Mouse (Mus musculus) testis, adult 2 months (tissue): ENCODE data around the gene Tec. TPM values are rescaled to one million over a fixed set of nuclear protein-coding genes. Genes with fewer than 3 reads are reported as not detected.
"Not testable (repeated sequence)": the region's sequence is repeated elsewhere in the genome, so short reads cannot be mapped to it uniquely, and the experiment has no call there.

ENCODE experiments used
- H3K27ac ChIP-seq: fragments of 200-500 bp; 2 replicates; pipeline ENCODE4 v1.5.1; 2012; ENCODE audit warnings: low read depth, low read length; ENCODE audit not compliant: control insufficient read depth, insufficient read depth
- H3K27me3 ChIP-seq: fragments of 200-500 bp; 2 replicates; pipeline ENCODE4 v1.6.1; 2012; ENCODE audit warnings: mild to moderate bottlenecking, low read length, moderate library complexity; ENCODE audit not compliant: control insufficient read depth, insufficient read depth
- H3K36me3 ChIP-seq: fragments of 200-500 bp; 2 replicates; pipeline ENCODE4 v1.6.1; 2012; ENCODE audit warnings: mild to moderate bottlenecking, low read length; ENCODE audit not compliant: control insufficient read depth, insufficient read depth
- H3K4me1 ChIP-seq: fragments of 200-500 bp; 2 replicates; pipeline ENCODE4 v1.6.1; 2012; ENCODE audit warnings: low read length; ENCODE audit not compliant: control insufficient read depth, insufficient read depth
- H3K4me3 ChIP-seq: fragments of 200-500 bp; 2 replicates; pipeline ENCODE4 v1.5.1; 2012; ENCODE audit warnings: low read depth, mild to moderate bottlenecking, low read length, moderate library complexity, mixed read lengths; ENCODE audit not compliant: control insufficient read depth
- CTCF ChIP-seq: fragments of 200-500 bp; IDR thresholded peaks from 2 replicates; pipeline ENCODE4 v1.5.1; 2012; ENCODE audit warnings: low read depth, mild to moderate bottlenecking, inconsistent platforms, low read length, moderate library complexity; ENCODE audit not compliant: control insufficient read depth, insufficient read depth, insufficient replicate concordance
- POLR2A ChIP-seq: fragments of 200-500 bp; IDR thresholded peaks from 2 replicates; pipeline ENCODE4 v1.6.1; 2012; ENCODE audit warnings: low read depth, mild to moderate bottlenecking, inconsistent platforms, low read length, moderate library complexity; ENCODE audit not compliant: control insufficient read depth
- polyA plus RNA-seq: library from polyadenylated mRNA; depleted of rRNA; stranded (reverse); fragments of >200 nt; gene quantifications from 2 replicates; pipeline ENCODE4 v1.2.3, GENCODE M21; 2012

Tec gene
- polyA plus RNA-seq, 1 experiment, result 0.77 TPM

DNA sequence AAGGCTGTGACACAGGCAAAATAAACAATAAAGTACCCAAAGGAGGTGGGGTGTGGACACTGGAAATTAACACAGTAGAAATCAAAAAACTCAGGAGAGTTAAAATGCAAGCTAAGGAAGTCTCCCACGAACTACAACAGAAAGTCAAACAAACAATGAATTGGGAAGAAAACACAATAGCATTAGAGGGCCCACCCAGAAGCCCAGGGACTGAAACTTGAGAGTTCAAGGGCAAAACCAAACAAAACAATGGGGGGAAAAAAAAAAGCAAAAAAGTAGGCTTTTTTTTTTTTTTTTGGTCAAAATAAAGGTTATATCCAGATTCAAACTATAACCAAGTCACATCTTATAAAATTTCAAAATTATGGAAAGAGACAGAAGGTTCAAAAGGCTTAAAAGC is 39.9 kb downstream of the Tec start:
- no peaks in the 10 kb centered on the region for H3K4me1 ChIP-seq
- H3K36me3 ChIP-seq, result no peaks in the 10 kb centered on the region
- no peaks in the 10 kb centered on the region for H3K27me3 ChIP-seq
- no peak overlapping the region for H3K4me3 ChIP-seq
- no peak overlapping the region for H3K27ac ChIP-seq
- TF ChIP-seq CTCF (no peak), POLR2A (no peak)

DNA sequence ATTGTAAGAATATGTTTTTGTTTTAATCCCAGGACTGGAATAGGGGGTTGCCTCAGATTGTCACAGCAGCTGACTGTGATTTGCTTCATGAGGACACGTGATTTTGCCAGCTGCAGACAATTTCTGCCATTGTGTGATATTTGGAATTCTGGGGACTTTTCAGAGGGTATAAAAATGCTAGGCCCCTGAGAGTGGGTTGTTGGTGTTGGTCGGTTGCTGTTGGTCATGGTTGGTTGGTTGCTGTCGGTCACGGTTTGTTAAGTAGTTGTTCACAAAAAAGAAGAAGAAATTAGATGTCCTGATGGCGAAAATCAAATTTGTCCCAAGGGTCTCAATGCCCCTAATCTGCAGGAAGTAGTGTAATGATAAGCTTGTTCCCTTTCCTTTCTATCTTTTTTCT is 40.8 kb downstream of the Tec start:
- Histone ChIP-seq H3K4me1 (no peaks in the 10 kb centered on the region), H3K27me3 (no peaks in the 10 kb centered on the region), H3K27ac (no peak overlapping the region), H3K36me3 (no peaks in the 10 kb centered on the region), H3K4me3 (no peak overlapping the region)
- TF ChIP-seq POLR2A, result no peak

DNA sequence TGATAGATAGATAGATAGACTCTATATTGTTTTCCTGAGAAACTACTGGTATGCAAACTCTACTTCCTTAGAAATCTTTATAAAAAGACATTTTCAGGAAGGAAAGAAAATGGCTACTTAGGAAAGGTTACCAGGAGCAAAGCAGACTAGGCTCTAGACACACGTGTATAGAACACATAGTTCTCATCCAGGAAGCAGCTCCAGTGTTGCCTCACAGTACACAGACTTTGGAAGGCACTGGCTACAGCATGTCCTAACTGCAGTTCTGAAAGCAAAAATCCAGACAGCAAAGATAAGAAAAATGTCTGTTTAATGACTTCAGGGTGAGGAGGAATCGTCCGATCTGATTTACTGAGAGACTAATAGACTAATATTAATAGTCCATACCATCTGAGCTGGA is 41.8 kb downstream of the Tec start:
- Histone ChIP-seq H3K4me1 (no peaks in the 10 kb centered on the region), H3K36me3 (no peaks in the 10 kb centered on the region), H3K27me3 (no peaks in the 10 kb centered on the region), H3K4me3 (no peak overlapping the region), H3K27ac (no peak overlapping the region)
- TF ChIP-seq POLR2A, result no peak
- TF ChIP-seq CTCF, result no peak

DNA sequence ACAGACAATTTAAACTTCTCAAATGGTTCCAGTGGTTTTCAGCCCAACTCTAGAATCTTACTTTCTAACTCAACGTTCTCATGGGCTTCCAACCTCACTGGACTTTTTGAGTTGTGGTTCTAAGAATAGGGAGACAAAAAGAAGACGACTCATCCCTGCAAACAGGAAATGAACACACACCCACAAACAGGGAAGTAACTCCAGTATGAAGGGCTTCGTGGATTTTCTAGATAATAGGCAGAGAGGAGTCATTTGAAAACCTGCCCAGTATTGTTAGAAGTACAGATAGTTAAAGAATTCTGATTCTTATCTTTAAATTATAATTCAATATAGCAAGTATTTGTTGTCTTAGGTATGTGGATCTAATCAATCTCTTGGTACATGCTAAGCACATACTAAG is 47.6 kb downstream of the Tec start:
- Histone ChIP-seq H3K27ac (no peak overlapping the region), H3K27me3 (no peaks in the 10 kb centered on the region), H3K36me3 (no peaks in the 10 kb centered on the region), H3K4me3 (no peak overlapping the region), H3K4me1 (no peaks in the 10 kb centered on the region)
- no peak for TF ChIP-seq POLR2A
- TF ChIP-seq CTCF, result no peak

DNA sequence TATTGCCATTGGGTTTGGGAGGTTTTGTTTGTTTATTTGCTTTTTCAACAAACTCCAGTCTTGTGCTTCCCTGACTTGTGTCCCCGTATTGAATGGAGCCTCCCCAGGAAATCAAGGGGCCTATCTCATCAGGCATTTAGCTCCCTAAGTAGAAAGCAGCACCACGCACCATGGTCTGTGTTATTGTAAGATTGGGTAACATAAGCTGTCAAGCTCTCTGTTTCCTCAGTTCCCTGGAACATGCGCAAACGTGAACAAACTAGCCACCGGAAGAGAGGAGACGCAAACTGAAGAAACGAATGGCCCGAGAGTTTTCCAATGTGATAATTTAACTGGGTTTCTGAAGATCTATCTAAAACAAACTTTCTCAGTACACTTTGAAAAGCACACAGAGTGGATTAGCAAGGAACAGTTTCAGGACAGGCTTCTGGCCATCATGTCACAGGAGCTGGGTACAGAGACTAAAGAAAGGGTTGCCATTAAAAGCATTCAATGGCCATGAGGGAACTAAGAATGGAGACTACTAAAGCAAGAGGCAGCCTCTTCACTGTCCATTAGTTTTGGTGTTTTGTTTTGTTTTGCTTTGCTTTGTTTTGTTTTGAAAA is 48.1 kb downstream of the Tec start:
- no peaks in the 10 kb centered on the region for H3K4me1 ChIP-seq
- H3K27ac ChIP-seq, result no peak overlapping the region
- no peak overlapping the region for H3K4me3 ChIP-seq
- no peaks in the 10 kb centered on the region for H3K36me3 ChIP-seq
- TF ChIP-seq POLR2A, result no peak
- TF ChIP-seq CTCF, result no peak
- H3K27me3 ChIP-seq, result no peaks in the 10 kb centered on the region

DNA sequence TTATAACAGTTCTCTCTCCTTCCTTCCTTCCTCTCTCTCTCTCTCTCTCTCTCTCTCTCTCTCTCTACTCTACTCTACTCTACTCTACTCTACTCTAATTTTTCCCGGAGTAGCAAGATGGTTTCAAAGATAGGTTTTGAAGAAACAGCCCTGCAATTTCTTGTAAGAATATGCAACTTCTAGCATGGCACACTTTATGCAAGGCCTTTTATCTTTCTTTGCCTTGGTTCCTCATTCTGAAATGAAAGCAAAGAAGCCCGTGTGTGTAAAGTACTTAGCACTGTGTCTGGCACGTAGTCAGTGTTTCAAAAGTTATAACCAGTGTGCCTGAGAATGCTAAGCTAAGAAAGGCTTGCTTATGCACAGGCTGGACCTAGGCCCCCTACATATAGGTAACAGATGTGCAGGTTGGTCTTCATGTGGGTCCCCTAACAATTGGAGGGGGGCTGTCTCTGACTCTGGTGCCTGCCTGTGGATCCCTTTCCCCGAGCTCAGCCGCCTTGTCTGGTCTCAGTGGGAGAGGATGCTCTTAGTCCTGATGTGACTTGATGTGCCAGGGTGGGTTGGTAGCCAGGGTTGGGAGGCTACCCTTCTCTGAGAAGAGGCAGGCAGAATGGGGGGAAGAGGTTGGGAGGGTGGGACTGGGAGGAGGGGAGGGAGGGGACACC is 49.6 kb downstream of the Tec start:
- no peak overlapping the region for H3K27ac ChIP-seq
- TF ChIP-seq CTCF (no peak), POLR2A (no peak)
- no peaks in the 10 kb centered on the region for H3K4me1 ChIP-seq

DNA sequence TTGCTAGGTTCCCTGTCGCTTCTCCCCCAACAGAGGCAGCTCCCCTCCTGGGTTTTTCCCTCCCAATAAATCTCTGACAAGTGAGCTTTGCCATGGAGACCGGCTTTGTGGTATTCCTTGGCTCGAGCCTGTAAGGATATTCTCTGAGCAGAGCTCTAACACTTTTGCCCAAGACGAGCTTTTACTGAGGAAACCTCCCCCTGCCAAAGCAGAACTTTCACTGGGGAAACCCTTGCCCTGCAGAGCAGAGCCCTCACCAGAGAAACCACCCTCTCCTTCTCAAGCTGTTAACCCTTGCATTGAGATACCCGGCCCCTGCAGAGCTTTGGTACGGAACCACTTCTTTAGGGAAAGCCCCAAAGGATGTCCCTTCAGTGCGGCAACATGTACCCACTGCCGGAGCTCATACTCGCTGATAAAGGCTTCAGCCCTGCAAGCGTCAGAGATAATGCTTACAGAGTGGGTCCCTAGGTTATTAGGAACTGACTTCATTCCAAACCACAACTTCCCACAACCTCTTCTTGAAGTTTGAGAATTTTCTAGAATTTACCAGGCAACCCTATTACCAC is 50.7 kb downstream of the Tec start:
- H3K27ac ChIP-seq, result no peak overlapping the region
- H3K4me1 ChIP-seq, result no peaks in the 10 kb centered on the region
- no peaks in the 10 kb centered on the region for H3K36me3 ChIP-seq
- H3K27me3 ChIP-seq, result no peaks in the 10 kb centered on the region
- no peak overlapping the region for H3K4me3 ChIP-seq
- TF ChIP-seq CTCF (no peak), POLR2A (no peak)

More for the DNA sequence above, 49.6 kb downstream of the Tec start:
- H3K4me3 ChIP-seq, result no peak overlapping the region
- H3K36me3 ChIP-seq, result no peaks in the 10 kb centered on the region
- no peaks in the 10 kb centered on the region for H3K27me3 ChIP-seq

DNA sequence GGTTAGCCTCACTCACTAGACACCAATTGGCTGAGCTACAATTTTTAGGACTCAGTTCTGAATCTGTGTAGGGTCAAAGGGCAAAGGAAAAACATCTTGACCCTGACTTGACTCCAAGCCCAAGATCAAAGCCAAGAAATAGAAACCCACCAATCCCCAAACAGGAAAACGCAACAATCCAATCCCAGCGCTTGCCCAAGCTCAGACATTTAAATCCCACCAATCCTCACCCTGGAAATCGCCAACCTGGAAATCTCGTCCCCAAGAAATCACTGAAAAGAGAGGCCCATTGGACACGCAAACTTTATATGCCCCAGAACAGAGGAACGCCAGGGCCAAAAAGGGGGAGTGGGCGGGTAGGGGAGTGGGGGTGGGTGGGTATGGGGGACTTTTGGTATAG is 51.3 kb downstream of the Tec start:
- H3K4me3 ChIP-seq, H3K4me1 ChIP-seq, H3K27ac ChIP-seq, H3K27me3 ChIP-seq, H3K36me3 ChIP-seq: not testable (repeated sequence)
